Mouse (Mus musculus) gastrocnemius, postnatal 4 days (tissue): ENCODE measurements around the gene Vmn1r55. TPM values are rescaled to one million over a fixed set of nuclear protein-coding genes. Genes with fewer than 3 reads are reported as not detected.
"Not testable (repeated sequence)": the region's sequence is repeated elsewhere in the genome, so short reads cannot be mapped to it uniquely, and the experiment has no call there.

ENCODE experiments used
- DNase-seq, 2 experiments: peaks; one replicate each; pipeline ENCODE4 v3.0.0; 2021 to 2022; ENCODE audit warnings: low spot score in 2 of 2, mixed read lengths in 2 of 2
- microRNA-seq: library from miRNA; unstranded; fragments of <30 nt; microRNA quantifications from one replicate; pipeline ENCODE4 v1.2.0, GENCODE M21; 2021
- total RNA-seq, 2 experiments: library from RNA; stranded (reverse); gene quantifications; 2 replicates each; pipeline ENCODE4 v1.2.3; 2021

Vmn1r55 gene
- total RNA-seq, 2 experiments from 2014 or later: not detected

- no peak for DNase-seq
These were observed 67.5 kb downstream of the Vmn1r55 start for GRCm38 (mm10) chr7:5081939-5082338.

DNA sequence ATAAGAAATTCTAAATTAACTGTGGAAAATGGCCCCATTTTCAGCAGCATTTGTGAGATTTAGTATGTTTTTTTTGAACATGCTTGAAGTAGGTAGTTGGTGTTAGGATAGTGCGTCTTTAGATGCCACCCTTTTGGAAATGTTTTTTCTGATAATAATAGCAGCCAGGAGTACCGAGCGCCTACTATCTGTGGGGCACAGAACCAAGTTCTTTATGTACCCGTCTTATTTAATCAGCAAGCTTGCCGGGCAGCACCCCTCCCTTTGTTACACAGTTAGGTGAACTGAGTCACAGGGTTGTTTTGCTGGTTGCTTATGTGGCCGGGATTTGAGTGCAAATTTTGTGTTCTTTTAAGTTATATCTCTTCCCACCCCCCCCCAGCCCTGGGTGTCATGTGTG, 68.2 kb downstream of the Vmn1r55 start:
- DNase-seq: no peak

DNA sequence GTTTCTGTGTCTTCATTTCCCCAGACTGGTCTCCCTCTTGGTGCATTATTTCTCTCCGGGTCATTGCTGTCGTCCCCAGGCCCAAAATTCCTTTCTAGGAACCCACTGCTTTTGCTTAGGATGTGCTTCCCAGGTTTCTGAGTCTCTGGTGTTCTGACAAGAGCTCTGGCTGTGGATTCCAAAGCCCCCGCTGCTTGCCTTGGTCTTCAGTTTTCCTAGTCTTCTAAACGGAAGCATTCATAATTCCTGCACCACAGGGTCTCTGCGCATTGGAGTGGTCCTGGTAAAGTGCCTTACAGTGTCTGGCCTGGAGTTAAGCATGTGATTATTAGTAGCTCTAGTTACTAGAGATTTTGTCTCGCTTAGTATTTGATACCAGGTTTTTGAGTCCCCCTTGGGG, 68.7 kb downstream of the Vmn1r55 start:
- DNase-seq: no peak

DNA sequence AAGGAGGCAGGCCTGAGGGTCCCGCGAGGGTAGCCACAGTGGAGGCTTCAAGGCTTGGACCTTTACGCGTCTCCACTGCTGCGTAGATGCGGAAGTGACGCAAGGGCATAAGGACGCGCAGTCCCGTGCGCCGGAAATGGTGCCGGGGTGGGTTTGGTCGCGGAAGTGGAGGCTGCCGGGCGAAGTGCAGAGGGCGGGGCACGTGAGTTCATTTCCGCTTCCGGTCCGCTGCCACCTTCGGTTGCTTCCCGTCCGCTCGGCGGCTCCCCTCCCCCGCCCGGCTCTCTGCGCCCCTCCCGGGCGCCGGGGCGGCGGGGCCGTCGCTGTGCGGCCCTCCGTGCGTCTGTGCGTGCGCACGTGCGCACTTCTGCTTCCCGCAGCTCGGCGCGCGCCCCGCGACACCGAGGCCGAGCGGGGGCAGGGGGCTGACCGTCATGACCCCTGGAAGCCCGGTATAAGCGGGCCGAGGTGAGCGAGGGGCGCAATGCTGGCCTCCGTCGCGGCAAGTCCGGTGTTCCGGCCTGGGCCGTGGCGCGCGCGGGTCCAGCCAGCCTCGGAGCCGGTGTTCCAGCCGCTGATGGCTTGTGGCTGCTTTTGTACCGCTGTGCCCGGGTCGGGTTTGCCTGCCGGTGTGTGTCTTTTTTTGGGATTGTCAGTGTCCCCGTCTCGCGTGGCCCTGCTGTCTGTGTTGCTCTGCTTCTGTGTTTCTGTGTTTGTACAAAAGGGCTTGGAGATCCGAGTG, 69.3 kb downstream of the Vmn1r55 start, which contains the start of gene Epn1:
Epn1 (plus strand) TSS at position 226 of the 742 bp plus-strand sequence.
- peak; percentile 93 to 98 for DNase-seq

- not testable (repeated sequence) for DNase-seq
These were observed 70.0 kb downstream of the Vmn1r55 start for GRCm38 (mm10) chr7:5079365-5080009.

Small RNA genes lying within 50 kb of the gene (microRNA-seq; reads per million reads assigned to microRNA genes)
- not detected for gene Gm26217

Other genes with a start within 250 kb of the Vmn1r55 start
- gene Gm36210, start 243.2 kb downstream of the Vmn1r55 start, total RNA-seq: not detected
- 10 to 100 TPM; 14.0 to 14.6 TPM for gene Zfp628, start 234.5 kb downstream of the Vmn1r55 start, total RNA-seq
- 1 to 10 TPM; 4.6 to 5.2 TPM for gene Nat14, start 227.6 kb downstream of the Vmn1r55 start, total RNA-seq
- gene Ssc5d, start 223.9 kb downstream of the Vmn1r55 start, total RNA-seq: 10 to 100 TPM; 67.3 to 73.3 TPM
- gene Sbk2, start 185.3 kb downstream of the Vmn1r55 start, total RNA-seq: 10 to 100 TPM; 13.0 to 15.9 TPM
- gene Sbk3, start 178.5 kb downstream of the Vmn1r55 start, total RNA-seq: under 1 TPM in 1 of 2 experiments, not detected in 1; 0.13 TPM
- 10 to 100 TPM; 17.9 to 22.2 TPM for gene Zfp579, start 153.5 kb downstream of the Vmn1r55 start, total RNA-seq
- gene Zfp524, start 135.3 kb downstream of the Vmn1r55 start, total RNA-seq: 1 to 10 TPM; 9.0 to 9.6 TPM
- gene Fiz1, start 135.0 kb downstream of the Vmn1r55 start, total RNA-seq: 10 to 100 TPM; 25.5 to 28.9 TPM
- gene Gm44973, start 134.2 kb downstream of the Vmn1r55 start, total RNA-seq: not detected
- 10 to 100 TPM; 24.5 to 27.4 TPM for gene Zfp865, start 129.3 kb downstream of the Vmn1r55 start, total RNA-seq
- gene Ccdc106, start 129.1 kb downstream of the Vmn1r55 start, total RNA-seq: under 1 TPM; 0.80 to 0.91 TPM
- gene 4632433K11Rik, start 115.6 kb downstream of the Vmn1r55 start, total RNA-seq: not detected
- gene Zfp784, start 111.2 kb downstream of the Vmn1r55 start, total RNA-seq: 1 to 10 TPM; 5.8 to 6.6 TPM
- gene Zfp580, start 98.1 kb downstream of the Vmn1r55 start, total RNA-seq: 10 to 100 TPM; 10.1 to 11.6 TPM
- 100 to 1,000 TPM; 117 to 127 TPM for gene U2af2, start 87.5 kb downstream of the Vmn1r55 start, total RNA-seq
- 100 to 1,000 TPM; 112 to 117 TPM for gene Epn1, start 69.4 kb downstream of the Vmn1r55 start, total RNA-seq
- not detected for gene Rfpl4, start 32.7 kb downstream of the Vmn1r55 start, total RNA-seq
- gene Rasl2-9, start 23.7 kb downstream of the Vmn1r55 start, total RNA-seq: 1 to 10 TPM in 1 of 2 experiments, under 1 TPM in 1; 0.54 to 1.8 TPM
- gene Vmn1r56, start 47.1 kb upstream of the Vmn1r55 start, total RNA-seq: not detected
- gene Vmn1r57, start 68.8 kb upstream of the Vmn1r55 start, total RNA-seq: not detected
- not detected for gene Gm5065, start 200.9 kb upstream of the Vmn1r55 start, total RNA-seq
- not detected for gene Nlrp2, start 201.4 kb upstream of the Vmn1r55 start, total RNA-seq